Mouse (Mus musculus) neutrophil, adult 5-6 weeks (primary cell): ENCODE measurements around the gene Olfr92. TPM values are rescaled to one million over a fixed set of nuclear protein-coding genes. Genes with fewer than 3 reads are reported as not detected.
"Not testable (repeated sequence)": the region's sequence is repeated elsewhere in the genome, so short reads cannot be mapped to it uniquely, and the experiment has no call there.

ENCODE experiments used
- ATAC-seq: fragments of 151-379, 151-347 bp; 2 replicates; pipeline ENCODE4 v1.8.0; 2017; ENCODE audit warnings: mild to moderate bottlenecking, moderate TSS enrichment; ENCODE audit not compliant: insufficient number of reproducible peaks, poor library complexity, low FRiP score, severe bottlenecking; ENCODE audit errors: extremely low read depth
- total RNA-seq: library from RNA; stranded (forward); fragments of 200-1000 nt; gene quantifications from 2 replicates; pipeline ENCODE4 v1.2.3, GENCODE M21; 2017

Gene Olfr92
- total RNA-seq, result not detected in 2 replicates

GRCm38 (mm10) chr17:37119988-37120387 is at the start of gene Olfr92:
Olfr92 (minus strand) TSS chr17:37120088.
- ATAC-seq, result no peak

DNA sequence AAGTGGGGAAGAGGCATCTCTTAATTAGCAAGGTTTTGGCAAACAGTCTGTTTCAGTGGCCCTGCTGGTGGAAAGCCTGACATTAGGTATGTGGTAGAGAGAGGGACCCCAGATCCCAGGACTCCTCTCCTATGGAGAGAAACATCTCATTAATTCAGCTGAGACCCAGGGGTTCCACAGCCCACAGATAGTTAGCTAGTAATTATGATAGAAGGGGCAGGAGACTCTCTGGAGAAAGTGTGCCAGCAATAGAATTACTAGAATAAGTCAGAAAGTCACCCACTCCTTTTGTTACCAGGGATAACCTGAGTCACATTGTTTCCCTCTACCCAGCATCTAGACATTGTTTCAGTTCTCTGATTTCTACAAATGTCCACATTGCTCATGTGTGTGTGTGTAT is 41.5 kb upstream of the Olfr92 start, which contains the start of gene Olfr93:
Olfr93 (minus strand) TSS at position 101 of the 400 bp plus-strand sequence.
- ATAC-seq, result no peak

GRCm38 (mm10) chr17:37131366-37131765 is 11.5 kb upstream of the Olfr92 start:
- ATAC-seq, result not testable (repeated sequence)

DNA sequence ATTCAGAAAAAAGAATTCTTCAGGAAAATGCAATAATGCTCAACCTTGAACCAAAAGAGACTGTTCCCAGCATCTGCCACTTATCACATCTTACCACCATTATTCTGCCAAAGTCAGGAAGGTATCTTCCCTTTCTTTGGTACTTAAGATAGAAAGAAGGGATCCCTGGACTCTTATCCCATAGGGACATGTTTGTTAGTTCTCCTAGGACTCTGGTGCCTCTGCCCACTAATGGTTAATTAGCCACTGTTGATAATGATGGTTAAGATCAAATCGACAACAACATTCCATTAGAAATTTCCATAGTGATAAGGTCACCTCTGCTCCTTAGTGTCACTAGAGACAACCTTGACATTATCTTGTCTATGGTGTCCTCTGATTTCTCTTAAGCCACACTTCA is 21.7 kb downstream of the Olfr92 start, which contains the start of gene Olfr91:
Olfr91 (minus strand) TSS at position 101 of the 400 bp plus-strand sequence.
- ATAC-seq, result no peak

GRCm38 (mm10) chr17:37093289-37093688 is 26.6 kb downstream of the Olfr92 start:
- ATAC-seq, result no peak

DNA sequence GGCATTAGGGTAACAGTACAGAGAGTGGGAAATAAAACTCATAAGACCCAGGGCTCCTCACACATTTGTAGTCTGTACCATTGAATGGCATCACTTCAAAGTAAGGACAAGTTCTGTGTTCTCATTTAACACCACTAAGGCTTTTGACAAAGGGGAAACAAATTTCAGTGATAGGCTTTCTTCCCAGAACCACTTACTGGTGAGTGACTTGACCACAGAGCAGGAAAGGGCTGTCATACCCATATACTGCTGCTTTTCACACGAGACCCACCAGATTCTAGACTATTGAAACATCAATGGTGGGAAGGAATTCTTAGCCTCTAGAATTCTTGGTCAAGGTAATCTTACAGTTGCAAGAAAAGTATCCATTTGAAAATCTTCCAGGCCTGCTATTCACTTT is 27.7 kb downstream of the Olfr92 start:
- ATAC-seq, result no peak

DNA sequence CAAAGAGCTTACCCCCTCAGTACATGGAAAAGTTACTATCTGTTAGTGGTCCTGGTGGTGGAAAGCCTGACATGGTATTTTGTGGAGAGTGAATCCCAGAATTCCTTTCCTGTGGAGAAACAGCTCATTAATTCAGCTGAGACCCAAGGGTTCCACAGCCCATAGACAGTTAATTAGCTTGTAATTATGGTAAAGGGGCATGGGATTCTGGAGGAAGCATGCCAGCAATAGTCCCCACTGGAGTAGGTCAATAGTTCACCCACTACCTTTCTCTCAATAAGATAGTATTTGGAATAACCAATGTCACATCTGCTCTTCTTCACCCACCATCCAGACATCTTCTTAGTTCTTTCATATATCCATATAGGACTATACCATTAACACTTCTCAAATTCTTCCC is 31.5 kb downstream of the Olfr92 start, which contains the start of gene Olfr90:
Olfr90 (minus strand) TSS at position 101 of the 400 bp plus-strand sequence.
- no peak for ATAC-seq

DNA sequence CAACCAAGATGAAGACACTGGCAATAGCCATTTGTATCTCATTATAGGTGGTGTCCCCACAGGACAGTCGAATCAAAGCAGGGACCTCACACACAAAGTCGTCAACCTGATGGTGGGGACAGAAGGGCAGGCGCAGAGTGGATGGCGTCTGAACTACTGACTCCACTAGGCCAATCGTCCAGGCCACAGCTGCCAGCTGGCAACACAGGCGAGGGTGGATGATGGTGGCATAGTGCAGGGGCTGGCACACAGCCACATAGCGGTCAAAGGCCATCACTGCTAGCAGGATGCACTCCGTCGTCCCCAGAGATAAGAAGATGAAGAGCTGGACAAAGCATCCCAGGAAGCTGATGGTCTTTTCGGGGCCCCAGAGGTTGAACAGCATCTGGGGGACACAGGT is 34.3 kb downstream of the Olfr92 start:
- no peak for ATAC-seq

DNA sequence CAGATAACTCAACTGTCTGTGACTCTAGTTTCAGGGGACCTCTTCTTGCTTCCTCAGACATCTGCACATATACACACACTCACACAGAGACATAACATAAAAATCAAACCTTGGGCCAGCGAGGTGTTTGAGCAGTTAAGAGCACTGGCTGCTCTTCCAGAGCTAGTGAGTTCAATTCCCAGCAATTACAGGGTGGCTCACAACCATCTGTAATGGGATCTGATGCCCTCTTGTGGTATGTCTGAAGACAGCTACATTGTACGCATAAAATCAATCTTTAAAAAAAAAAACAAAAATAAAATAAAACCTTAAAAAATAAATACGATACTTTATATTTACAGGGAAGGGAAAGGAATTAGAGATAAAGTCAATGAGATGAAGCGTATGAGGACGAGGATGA is 35.3 kb downstream of the Olfr92 start:
- ATAC-seq, result no peak

GRCm38 (mm10) chr17:37083327-37083726 is 36.6 kb downstream of the Olfr92 start:
- ATAC-seq, result peak; percentile 77; the same call in 1 of the 2 replicates

DNA sequence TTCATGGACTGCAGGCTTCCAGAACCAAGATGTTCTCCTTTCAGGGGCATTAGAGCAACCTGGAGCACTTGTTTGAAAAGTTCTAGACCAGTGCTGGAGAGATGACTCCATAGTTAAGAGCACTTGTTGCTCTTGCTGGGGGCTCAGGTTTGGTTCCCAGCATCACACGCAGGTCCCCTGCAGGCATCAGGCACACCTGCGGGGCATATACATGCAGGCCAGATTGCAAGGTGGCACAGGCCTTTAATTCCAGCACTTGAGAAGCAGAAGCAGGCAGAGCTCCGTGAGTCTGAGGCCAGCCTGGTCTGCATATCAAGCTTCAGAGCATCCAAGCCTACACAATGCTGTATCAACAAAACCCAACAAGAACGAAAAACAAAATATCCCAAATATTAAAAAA is 38.2 kb downstream of the Olfr92 start:
- no peak for ATAC-seq

DNA sequence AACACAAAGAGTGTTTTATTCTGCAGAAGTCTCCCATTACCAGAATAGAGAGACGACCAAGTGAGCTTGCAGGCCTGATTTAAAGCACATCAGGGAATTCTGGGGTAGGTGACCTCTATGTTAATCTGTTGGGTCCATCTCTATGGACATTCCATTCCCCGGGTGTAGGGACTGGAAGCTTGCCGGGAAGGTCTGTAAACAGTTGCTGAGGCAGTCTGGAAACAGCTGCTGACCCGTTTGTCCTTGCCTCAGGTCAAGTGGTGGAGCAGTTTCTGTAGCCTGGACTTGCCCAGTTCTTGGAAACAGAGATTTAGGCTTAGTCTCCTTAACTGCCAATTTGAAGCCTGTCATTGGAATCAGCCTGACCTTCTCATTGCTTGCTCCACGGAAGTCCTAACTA is 39.8 kb downstream of the Olfr92 start:
- ATAC-seq, result no peak

- no peak for ATAC-seq
These were observed 40.9 kb downstream of the Olfr92 start for GRCm38 (mm10) chr17:37078990-37079389.

GRCm38 (mm10) chr17:37078193-37078592 is 41.7 kb downstream of the Olfr92 start:
- no peak for ATAC-seq

GRCm38 (mm10) chr17:37075766-37076165 is 44.1 kb downstream of the Olfr92 start:
- no peak for ATAC-seq

GRCm38 (mm10) chr17:37075181-37075580 is 44.7 kb downstream of the Olfr92 start:
- ATAC-seq, result no peak

DNA sequence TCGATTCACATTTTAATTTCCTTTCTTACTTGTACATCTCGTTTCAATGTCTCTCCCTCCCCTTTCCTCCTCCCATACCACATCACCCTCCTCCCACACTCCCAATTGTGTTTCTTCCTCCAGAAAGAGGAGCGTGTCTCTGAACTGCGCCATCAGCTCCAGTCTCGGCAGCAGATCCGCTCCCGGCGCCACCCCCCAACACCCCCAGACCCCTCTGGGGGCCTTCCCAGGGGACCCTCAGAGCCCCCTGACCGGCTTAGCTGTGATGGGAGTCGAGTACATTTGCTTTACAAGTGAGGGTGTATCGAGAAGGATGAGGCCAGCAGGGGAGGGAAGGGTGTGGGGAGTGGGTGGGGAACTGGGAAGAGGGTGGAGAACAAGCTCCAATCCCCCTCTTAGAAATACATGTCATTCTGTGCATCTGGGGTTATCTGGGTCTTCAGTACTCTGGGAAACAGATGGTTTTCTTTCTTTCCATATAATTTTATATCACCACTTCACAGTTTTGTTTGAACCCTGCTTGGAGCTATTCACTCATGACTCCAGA is 47.1 kb downstream of the Olfr92 start:
- ATAC-seq, result no peak

GRCm38 (mm10) chr17:37072080-37072729 is 47.7 kb downstream of the Olfr92 start:
- ATAC-seq, result no peak

DNA sequence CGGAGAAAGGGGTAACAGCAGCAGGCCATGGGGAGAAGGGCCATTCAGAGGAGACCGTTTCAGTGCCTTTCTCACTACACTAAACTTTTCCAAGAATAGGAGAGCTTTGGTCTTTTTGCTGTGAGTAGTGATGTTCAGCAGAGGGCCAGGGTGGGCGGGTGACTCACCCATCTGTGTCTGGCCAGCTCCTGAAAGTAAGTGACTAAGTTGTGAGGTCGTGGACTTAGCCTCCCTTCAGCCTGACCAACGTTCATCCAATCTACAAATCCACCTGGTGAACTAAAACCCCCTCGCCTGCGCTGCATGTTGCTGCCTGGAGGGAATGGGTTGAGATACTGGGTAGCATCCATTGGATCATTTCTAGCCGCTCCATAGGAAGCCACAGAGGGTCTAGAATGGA is 49.8 kb downstream of the Olfr92 start:
- no peak for ATAC-seq

DNA sequence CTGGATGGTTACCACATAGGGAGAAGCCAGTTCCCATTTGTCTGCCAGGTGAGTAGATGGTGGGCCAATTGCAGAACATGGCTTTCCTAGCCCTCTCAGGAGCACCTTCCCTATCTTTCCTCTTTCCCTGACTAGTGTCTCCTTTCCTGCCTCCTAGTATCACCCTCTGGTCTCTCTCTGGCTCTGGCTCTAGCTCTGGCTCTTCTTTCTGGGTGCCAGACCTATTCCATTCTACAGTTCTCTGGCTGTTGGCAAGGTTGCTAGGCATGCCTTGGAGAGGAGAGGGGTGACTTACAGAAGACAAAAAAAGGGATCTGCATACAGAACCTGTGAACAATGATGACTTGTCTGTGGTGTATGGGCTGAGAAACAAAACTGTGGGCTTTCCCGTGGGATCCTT is 52.0 kb downstream of the Olfr92 start:
- no peak for ATAC-seq

GRCm38 (mm10) chr17:37065993-37066392 is 53.9 kb downstream of the Olfr92 start:
- no peak for ATAC-seq
